Mouse (Mus musculus) thymus, postnatal 0 days (tissue): ENCODE measurements around the gene Lrriq4. TPM values are rescaled to one million over a fixed set of nuclear protein-coding genes. Genes with fewer than 3 reads are reported as not detected.
A peak's percentile ranks its signal among the peaks of the same experiment; 100 is the strongest.

Experiments
- DNase-seq: peaks from one replicate; pipeline ENCODE4 v3.0.0-alpha.2; 2015; ENCODE audit warnings: low spot score
- polyA plus RNA-seq: library from polyadenylated mRNA; unstranded; fragments of >200 nt; fragmentation: Nextera tagmentation; extraction: Ambion mirVana; gene quantifications from 2 replicates; pipeline ENCODE4 v1.2.1, GENCODE M21; 2015

Lrriq4 gene
- 0.09 and 0.12 TPM in 2 replicates for polyA plus RNA-seq

- no peak for DNase-seq
Observed at GRCm38 (mm10) chr3:30644207-30644606, at the start of gene Lrriq4. Gene Lrriq4, plus strand, starts transcription at chr3:30644507.

- peak; percentile 27 for DNase-seq
Observed at GRCm38 (mm10) chr3:30595111-30595832, 49.0 kb upstream of the Lrriq4 start.

DNA sequence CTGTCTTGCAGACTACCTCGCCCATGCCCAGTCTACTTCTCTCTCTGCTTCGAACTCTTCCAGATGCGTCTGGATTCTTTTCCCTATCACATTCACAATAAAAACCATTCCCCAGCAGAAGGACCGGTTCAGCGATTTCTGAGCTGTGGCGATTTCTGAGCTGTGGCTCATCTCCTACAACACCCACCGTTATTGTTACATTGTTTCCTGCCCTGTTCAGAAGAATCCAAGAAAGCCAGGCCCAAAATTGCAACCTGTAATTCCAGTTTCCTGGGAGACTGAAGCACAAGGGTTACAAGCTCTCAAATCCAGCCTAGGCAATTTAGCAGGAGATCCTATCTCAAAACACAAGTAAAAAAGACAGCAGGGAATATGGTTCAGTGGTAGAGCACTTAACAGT is 47.0 kb upstream of the Lrriq4 start:
- DNase-seq, result no peak

GRCm38 (mm10) chr3:30599711-30600545 is 44.4 kb upstream of the Lrriq4 start, which contains the start of gene Actrt3:
Gene Actrt3, minus strand, starts transcription at chr3:30599939.
- peak; percentile 31 for DNase-seq

DNA sequence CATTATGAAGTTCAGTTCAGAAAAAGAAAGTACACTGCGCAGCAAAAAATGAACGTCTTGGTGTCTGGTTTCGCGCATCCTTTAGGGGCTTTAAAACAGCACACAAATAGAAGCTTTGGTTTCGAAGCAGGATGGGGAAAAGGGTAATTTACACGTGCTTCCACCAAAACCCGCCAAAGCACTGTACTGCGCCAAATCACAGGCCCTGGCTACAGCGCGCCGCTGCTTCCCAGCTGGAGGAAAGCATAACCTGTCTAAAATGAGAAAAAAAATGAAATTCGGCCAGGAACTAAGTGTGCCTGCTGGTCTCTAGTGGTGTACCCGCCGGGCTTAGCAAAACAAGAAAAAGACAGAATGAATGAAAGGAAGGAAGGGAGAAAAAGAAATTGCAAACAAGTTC is 43.6 kb upstream of the Lrriq4 start:
- peak; percentile 54 for DNase-seq

DNA sequence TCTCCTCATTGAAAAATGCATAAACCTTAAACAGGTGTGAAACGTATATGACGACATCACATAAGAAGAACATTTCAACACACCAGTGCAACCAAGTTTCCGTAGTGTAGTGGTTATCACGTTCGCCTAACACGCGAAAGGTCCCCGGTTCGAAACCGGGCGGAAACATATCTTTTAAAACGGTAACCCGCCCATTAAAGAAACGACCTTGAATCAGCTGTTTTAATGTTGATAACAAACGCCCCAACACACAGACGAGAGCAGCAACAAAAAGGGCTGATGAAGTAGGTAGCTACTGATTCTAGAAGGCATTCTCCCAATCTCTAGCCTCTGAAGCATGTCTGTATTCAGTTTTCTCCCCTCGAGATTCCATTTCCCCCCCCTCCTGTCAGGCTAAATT is 43.1 kb upstream of the Lrriq4 start:
- DNase-seq, result peak; percentile 93

DNA sequence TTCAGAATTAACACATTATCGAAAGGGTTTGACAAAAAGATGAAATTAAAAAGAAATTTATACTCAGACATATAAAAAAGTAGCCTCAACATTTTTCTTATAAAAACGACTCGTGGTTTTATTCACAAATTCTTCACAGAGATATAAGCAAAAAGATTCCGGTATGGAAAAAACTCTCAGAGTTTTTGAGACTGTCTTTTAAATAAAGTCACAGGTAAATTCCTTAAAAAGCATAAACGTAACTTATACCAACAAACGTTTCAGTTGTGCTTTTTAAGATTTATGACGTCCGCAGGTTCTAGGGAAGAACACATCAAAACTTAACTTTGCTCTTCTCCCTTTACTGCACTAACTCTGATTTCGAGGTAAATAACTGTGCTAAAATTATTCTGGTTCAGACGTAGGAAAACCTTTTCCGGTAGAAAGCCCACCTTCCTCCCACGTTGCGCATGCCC is 42.7 kb upstream of the Lrriq4 start:
- no peak for DNase-seq

GRCm38 (mm10) chr3:30602065-30602739 is 42.1 kb upstream of the Lrriq4 start, which contains the start of gene Mynn:
Gene Mynn, plus strand, starts transcription at chr3:30602065.
- DNase-seq, result peak; percentile 97

GRCm38 (mm10) chr3:30602740-30603098 is 41.6 kb upstream of the Lrriq4 start:
- no peak for DNase-seq

DNA sequence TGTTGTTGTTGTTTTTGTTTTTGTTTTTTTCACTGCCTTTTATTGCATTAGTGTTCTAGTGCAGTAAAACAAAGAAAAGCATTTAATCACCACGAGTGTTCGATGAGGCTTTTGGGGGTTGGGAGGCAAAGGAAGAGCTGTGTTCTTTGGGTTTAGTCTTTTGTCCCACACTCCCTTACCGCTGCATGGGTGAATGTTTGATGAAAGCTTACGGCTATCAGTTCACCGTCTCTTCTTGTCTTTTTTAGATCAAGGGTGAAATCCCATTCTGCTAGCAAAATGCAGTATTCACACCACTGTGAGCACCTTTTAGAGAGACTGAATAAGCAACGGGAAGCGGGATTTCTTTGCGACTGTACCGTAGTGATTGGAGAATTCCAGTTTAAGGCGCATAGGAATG is 41.1 kb upstream of the Lrriq4 start:
- no peak for DNase-seq

GRCm38 (mm10) chr3:30608999-30609398 is 35.3 kb upstream of the Lrriq4 start:
- DNase-seq, result no peak

DNA sequence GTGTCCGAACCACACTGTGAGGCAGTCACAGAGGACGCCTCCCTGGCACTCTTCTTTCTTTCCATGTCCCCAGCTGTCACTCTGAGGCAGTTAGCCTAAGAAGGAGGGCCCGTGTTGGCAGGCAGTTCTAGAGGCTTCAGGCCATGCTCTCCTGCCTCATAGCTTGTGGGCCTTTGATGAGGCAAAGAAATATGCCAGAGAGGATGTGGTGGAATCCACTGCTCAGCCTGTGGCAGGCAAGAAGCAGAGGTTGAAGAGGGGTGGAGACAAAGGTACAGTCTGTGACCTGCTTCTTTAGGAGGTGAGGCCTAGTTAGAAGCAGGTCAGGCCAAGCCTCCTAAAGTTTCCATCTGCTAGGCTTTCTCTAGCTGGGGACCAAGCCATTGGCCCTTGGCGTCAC is 33.4 kb upstream of the Lrriq4 start:
- peak; percentile 74 for DNase-seq

DNA sequence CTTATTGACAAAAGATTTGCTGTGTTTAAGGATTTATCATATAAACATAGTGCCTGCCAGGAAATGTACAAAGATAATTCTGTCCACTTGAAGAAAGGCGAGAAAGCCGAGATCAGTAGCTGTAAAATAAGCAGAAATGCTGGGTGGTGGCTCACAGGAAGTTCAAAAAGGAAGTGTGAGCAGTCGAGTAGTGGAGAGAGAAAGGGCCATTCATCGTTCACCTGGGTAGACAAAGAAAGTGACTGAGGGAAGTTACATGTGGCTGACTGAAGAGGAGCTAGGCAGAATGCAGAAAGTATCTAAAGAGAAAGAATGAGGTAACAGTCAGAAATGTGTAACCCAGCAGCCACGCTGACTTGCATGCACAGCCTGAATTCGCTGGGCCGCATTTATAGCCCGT is 24.2 kb upstream of the Lrriq4 start:
- no peak for DNase-seq

- no peak for DNase-seq
Observed at GRCm38 (mm10) chr3:30633681-30634080, 10.6 kb upstream of the Lrriq4 start.

DNA sequence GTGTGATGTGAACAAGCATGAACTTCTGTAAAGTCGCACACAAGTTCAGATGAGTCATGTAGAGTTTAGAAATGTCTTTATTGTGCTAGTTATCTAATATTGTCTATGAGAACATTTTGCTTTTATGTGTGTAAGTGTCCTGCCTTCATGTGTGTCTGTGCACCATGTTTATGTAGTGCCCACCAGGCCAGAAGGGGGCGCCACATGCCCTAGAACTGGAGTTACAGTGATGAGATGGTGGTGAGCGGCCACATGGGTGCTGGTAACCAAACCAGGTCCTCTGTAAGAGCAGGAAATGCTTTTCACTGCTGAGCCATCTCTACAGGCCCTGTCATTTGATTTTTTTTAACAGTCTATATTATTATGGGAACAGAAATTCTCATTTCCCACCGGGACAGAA is 8.7 kb upstream of the Lrriq4 start:
- no peak for DNase-seq

DNA sequence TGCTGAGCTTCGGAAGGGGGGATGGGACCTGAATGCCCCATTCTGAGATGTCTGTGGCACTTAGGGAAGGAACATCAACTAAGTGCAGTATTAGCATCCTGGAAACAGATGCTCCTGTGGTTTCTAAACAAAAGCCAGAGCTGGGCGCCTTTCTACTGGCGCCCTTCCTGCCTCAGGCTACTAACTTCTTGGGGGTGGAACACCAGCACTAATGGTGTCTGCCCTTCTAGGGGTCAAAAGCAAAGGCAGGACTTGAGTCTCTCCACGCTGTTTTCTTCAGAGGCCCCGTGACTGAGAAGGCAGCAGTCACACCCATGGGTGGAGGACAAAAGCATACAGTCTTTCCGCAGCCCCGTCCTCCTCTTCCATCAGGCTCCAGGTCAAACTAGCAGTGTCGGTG is 2.5 kb downstream of the Lrriq4 start:
- no peak for DNase-seq

GRCm38 (mm10) chr3:30647440-30648090 is 3.3 kb downstream of the Lrriq4 start, which contains the start of gene Lrrc34:
Gene Lrrc34, minus strand, starts transcription at chr3:30647869.
- no peak for DNase-seq

GRCm38 (mm10) chr3:30648466-30648865 is 4.2 kb downstream of the Lrriq4 start:
- no peak for DNase-seq

GRCm38 (mm10) chr3:30650062-30650841 is 5.9 kb downstream of the Lrriq4 start:
- peak; percentile 3 for DNase-seq

DNA sequence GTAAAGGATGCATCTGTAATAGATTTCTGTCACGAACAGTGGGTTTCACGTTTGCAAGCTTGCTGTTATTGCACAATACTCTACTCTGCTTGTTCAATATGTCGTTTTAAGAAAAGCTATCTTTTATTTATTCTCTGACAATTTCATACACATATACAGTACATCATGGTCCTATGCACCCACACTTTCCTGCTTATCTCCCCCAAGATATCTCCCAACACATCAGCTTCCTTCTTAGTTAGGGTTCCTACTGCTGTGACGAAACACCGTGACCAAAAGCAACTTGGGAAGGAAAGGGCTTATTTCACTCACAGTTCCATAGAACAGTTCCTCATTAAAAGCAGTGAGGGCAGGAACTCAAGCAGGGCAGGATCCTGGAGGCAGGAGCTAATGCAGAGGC is 11.6 kb downstream of the Lrriq4 start:
- no peak for DNase-seq
